Mouse (Mus musculus) bone marrow macrophage, adult 2 months (primary cell): ENCODE measurements around the gene Sema4c.

Source experiments
- CTCF ChIP-seq: IDR thresholded peaks from 2 replicates; pipeline ENCODE4 v1.5.1; 2012; ENCODE audit warnings: low read depth, mild to moderate bottlenecking, low read length, moderate library complexity
- POLR2A ChIP-seq: IDR thresholded peaks from 2 replicates; pipeline ENCODE4 v1.6.1; 2012; ENCODE audit warnings: mild to moderate bottlenecking, low read depth, low read length, borderline replicate concordance

- no peak for TF ChIP-seq POLR2A
- no peak for TF ChIP-seq CTCF
Observed at GRCm38 (mm10) chr1:36535477-36536396, 22.4 kb downstream of the Sema4c start.
